Mouse (Mus musculus) spleen, postnatal 14 days (tissue): ENCODE measurements around the gene Gm49387.

Experiments
- DNase-seq, 2 experiments: peaks; one replicate each; pipeline ENCODE4 v3.0.0; 2021 to 2022; ENCODE audit warnings: low spot score in 2 of 2

Gm49387 gene

GRCm38 (mm10) chr14:31662555-31663211, 22.0 kb upstream of the Gm49387 start:
- DNase-seq = peak in 1 of 2 experiments; percentile 9

GRCm38 (mm10) chr14:31661671-31662554, 21.2 kb upstream of the Gm49387 start:
- DNase-seq = peak; percentile 31 to 53

GRCm38 (mm10) chr14:31660312-31661093, 19.8 kb upstream of the Gm49387 start:
- peak in 1 of 2 experiments; percentile 5 for DNase-seq

GRCm38 (mm10) chr14:31659501-31660181, 19.0 kb upstream of the Gm49387 start:
- peak in 1 of 2 experiments; percentile 1 for DNase-seq

- no peak for DNase-seq
Observed at GRCm38 (mm10) chr14:31658126-31658680, 17.5 kb upstream of the Gm49387 start.

- DNase-seq = peak in 1 of 2 experiments; percentile 67
Observed at GRCm38 (mm10) chr14:31656857-31657645, 16.4 kb upstream of the Gm49387 start.

GRCm38 (mm10) chr14:31656386-31656785, 15.7 kb upstream of the Gm49387 start:
- no peak for DNase-seq

GRCm38 (mm10) chr14:31655406-31655805, 14.7 kb upstream of the Gm49387 start:
- no peak for DNase-seq

- DNase-seq = no peak
Observed at GRCm38 (mm10) chr14:31654816-31655215, 14.1 kb upstream of the Gm49387 start.

- no peak for DNase-seq
Observed at GRCm38 (mm10) chr14:31653101-31653875, 12.6 kb upstream of the Gm49387 start.

GRCm38 (mm10) chr14:31652624-31653023, 11.9 kb upstream of the Gm49387 start:
- no peak for DNase-seq

GRCm38 (mm10) chr14:31652106-31652505, 11.4 kb upstream of the Gm49387 start:
- no peak for DNase-seq

- no peak for DNase-seq
Observed at GRCm38 (mm10) chr14:31651206-31651605, 10.5 kb upstream of the Gm49387 start.

GRCm38 (mm10) chr14:31650347-31650746, 9.7 kb upstream of the Gm49387 start:
- DNase-seq = no peak

- no peak for DNase-seq
Observed at GRCm38 (mm10) chr14:31647991-31648390, 7.3 kb upstream of the Gm49387 start.

- no peak for DNase-seq
Observed at GRCm38 (mm10) chr14:31645920-31646319, 5.2 kb upstream of the Gm49387 start.

- no peak for DNase-seq
Observed at GRCm38 (mm10) chr14:31644931-31645547, 4.4 kb upstream of the Gm49387 start.

- DNase-seq = no peak
Observed at GRCm38 (mm10) chr14:31644183-31644830, 3.6 kb upstream of the Gm49387 start.
